Mouse (Mus musculus) heart, embryonic 10.5 days (tissue): ENCODE results near the gene Atpif1. TPM values are rescaled to one million over a fixed set of nuclear protein-coding genes. Genes with fewer than 3 reads are reported as not detected.
"Not testable (repeated sequence)": the region's sequence is repeated elsewhere in the genome, so short reads cannot be mapped to it uniquely, and the experiment has no call there.

Experiments used
- DNase-seq: peaks from one replicate; pipeline ENCODE4 v3.0.0-alpha.2; 2017; ENCODE audit warnings: low spot score
- H3K27ac ChIP-seq: fragments of 300-500 bp; sonication (generic); 2 replicates; pipeline ENCODE4 v1.5.1; 2016; ENCODE audit warnings: mild to moderate bottlenecking
- H3K27me3 ChIP-seq: fragments of 300-500 bp; sonication (generic); 2 replicates; pipeline ENCODE4 v1.6.1; 2016; ENCODE audit warnings: mild to moderate bottlenecking; ENCODE audit not compliant: poor library complexity, insufficient read depth, severe bottlenecking
- H3K36me3 ChIP-seq: fragments of 300-500 bp; sonication (generic); 2 replicates; pipeline ENCODE4 v1.6.1; 2016; ENCODE audit warnings: mild to moderate bottlenecking, moderate library complexity
- H3K4me1 ChIP-seq: fragments of 300-500 bp; sonication (generic); 2 replicates; pipeline ENCODE4 v1.6.1; 2016; ENCODE audit warnings: mild to moderate bottlenecking
- H3K4me3 ChIP-seq: fragments of 300-500 bp; sonication (generic); 2 replicates; pipeline ENCODE4 v1.5.1; 2016; ENCODE audit warnings: mild to moderate bottlenecking, moderate library complexity
- H3K9me3 ChIP-seq: fragments of 300-500 bp; sonication (generic); 2 replicates; pipeline ENCODE4 v1.6.1; 2016; ENCODE audit warnings: mild to moderate bottlenecking, moderate library complexity
- WGBS: fragments of 180-500 bp; shearing (Covaris S2); methylation state at CpG from one replicate; pipeline ENCODE4 v1.1.7; 2016; 5-methylcytosine and 5-hydroxymethylcytosine counted together
- polyA plus RNA-seq: library from polyadenylated mRNA; unstranded; fragments of >200 nt; fragmentation: Nextera tagmentation; extraction: Ambion mirVana; gene quantifications from 2 replicates; pipeline ENCODE4 v1.2.1, GENCODE M21; 2016

Gene Atpif1
- polyA plus RNA-seq = 980 and 1,090 TPM in 2 replicates

GRCm38 (mm10) chr4:132532981-132533916 is at the start of gene Atpif1:
TSS of gene Atpif1 (minus strand) at chr4:132533659.
- peak; percentile 97 for DNase-seq
- Histone ChIP-seq H3K4me1 (peaks cover 23% of the 10 kb centered on the region; the same call in 1 of the 2 replicates), H3K9me3 (no peaks in the 10 kb centered on the region), H3K36me3 (peaks cover 29% of the 10 kb centered on the region), H3K27me3 (no peaks in the 10 kb centered on the region), H3K4me3 (peak within 1 kb of the TSS; percentile 88), H3K27ac (peak within 1 kb of the TSS; percentile 95)
- WGBS = under 1% methylated on average over 63 of the region's 63 CpGs

GRCm38 (mm10) chr4:132574809-132575347 is 41.4 kb upstream of the Atpif1 start:
- no peak overlapping the region for H3K4me3 ChIP-seq
- no peaks in the 10 kb centered on the region for H3K9me3 ChIP-seq
- DNase-seq = no peak
- no peak overlapping the region for H3K27ac ChIP-seq
- 81% methylated on average over 1 of the region's 1 CpGs for WGBS
- no peaks in the 10 kb centered on the region for H3K36me3 ChIP-seq
- H3K27me3 ChIP-seq = no peaks in the 10 kb centered on the region
- peaks cover 4% of the 10 kb centered on the region; the same call in 1 of the 2 replicates for H3K4me1 ChIP-seq

- no peak overlapping the region for H3K27ac ChIP-seq
- peaks cover 3% of the 10 kb centered on the region; the same call in 1 of the 2 replicates for H3K9me3 ChIP-seq
- no peak for DNase-seq
- H3K27me3 ChIP-seq = no peaks in the 10 kb centered on the region
- H3K4me3 ChIP-seq = no peak overlapping the region
- 63% methylated on average over 11 of the region's 11 CpGs for WGBS
- no peaks in the 10 kb centered on the region for H3K36me3 ChIP-seq
- peaks cover 4% of the 10 kb centered on the region; the same call in 1 of the 2 replicates for H3K4me1 ChIP-seq
Observed at GRCm38 (mm10) chr4:132573327-132573726, 39.9 kb upstream of the Atpif1 start.

DNA sequence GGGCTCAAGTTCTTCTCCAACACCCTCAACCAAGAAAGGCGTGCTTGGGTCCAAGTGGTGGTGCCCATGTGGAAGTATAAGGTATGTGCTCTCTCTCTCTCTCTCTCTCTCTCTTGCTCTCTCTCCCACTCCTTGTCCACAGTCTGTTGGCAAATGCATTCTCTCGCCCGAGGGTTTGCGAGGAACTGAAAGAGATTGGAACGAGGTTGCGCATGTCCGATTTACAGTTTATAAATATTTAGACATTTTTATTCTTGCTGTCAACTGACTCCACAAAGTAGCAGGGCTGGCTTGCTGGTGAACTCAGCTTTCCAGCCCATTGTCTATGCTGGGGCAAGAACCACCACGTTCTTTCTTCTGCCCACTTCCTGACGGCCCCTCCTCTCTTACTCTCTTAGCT is 37.7 kb upstream of the Atpif1 start:
- H3K27ac ChIP-seq = no peak overlapping the region
- no peaks in the 10 kb centered on the region for H3K36me3 ChIP-seq
- no peaks in the 10 kb centered on the region for H3K27me3 ChIP-seq
- DNase-seq = no peak
- no peak overlapping the region for H3K4me3 ChIP-seq
- peaks cover 3% of the 10 kb centered on the region; the same call in 1 of the 2 replicates for H3K9me3 ChIP-seq
- WGBS = 82% methylated on average over 9 of the region's 9 CpGs
- H3K4me1 ChIP-seq = peaks cover 4% of the 10 kb centered on the region; the same call in 1 of the 2 replicates

- H3K4me3 ChIP-seq = no peak overlapping the region
- WGBS = 85% methylated on average over 5 of the region's 5 CpGs
- no peak for DNase-seq
- no peak overlapping the region for H3K27ac ChIP-seq
- H3K36me3 ChIP-seq = no peaks in the 10 kb centered on the region
- H3K27me3 ChIP-seq = no peaks in the 10 kb centered on the region
- peaks cover 6% of the 10 kb centered on the region for H3K4me1 ChIP-seq
- peaks cover 3% of the 10 kb centered on the region; the same call in 1 of the 2 replicates for H3K9me3 ChIP-seq
Observed at GRCm38 (mm10) chr4:132569115-132569514, 35.7 kb upstream of the Atpif1 start.

GRCm38 (mm10) chr4:132567361-132567779 is 33.9 kb upstream of the Atpif1 start:
- DNase-seq = no peak
- peaks cover 3% of the 10 kb centered on the region; the same call in 1 of the 2 replicates for H3K9me3 ChIP-seq
- H3K27ac ChIP-seq = no peak overlapping the region
- H3K36me3 ChIP-seq = no peaks in the 10 kb centered on the region
- peaks cover 12% of the 10 kb centered on the region for H3K4me1 ChIP-seq
- no peaks in the 10 kb centered on the region for H3K27me3 ChIP-seq
- 65% methylated on average over 9 of the region's 9 CpGs for WGBS
- H3K4me3 ChIP-seq = no peak overlapping the region

DNA sequence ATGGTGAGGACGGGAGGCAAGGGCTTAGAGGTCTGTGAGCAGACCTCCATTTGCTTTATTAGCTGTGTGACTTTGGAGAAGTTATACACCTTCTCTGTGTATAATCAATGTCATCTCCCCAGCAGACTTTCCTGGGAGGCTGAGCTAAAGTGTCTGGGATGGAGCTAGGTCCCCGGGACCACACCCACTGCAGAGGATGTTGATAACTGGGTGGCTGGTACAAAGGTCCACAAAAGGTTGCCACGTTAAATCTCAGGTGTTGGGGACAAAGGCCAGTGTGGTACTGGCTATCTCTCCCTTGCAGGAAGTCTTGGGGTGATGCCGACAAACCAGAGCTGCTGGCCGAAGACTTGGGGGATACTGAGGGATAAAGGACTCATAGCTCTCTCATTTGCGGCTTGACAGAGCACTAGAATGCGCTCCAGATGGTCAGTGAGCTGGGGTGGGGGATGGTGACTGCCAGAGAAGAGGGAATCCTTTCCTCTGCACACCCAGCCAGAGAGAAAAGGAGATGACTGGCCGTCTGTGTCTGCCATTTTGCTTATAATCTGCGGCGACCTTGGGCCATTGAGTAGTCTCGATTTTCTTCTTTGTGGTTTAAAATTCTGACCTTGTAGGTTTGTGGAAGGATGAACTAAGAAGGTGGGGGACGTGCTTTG is 31.8 kb upstream of the Atpif1 start:
- H3K27me3 ChIP-seq = no peaks in the 10 kb centered on the region
- WGBS = 73% methylated on average over 12 of the region's 12 CpGs
- DNase-seq = no peak

DNA sequence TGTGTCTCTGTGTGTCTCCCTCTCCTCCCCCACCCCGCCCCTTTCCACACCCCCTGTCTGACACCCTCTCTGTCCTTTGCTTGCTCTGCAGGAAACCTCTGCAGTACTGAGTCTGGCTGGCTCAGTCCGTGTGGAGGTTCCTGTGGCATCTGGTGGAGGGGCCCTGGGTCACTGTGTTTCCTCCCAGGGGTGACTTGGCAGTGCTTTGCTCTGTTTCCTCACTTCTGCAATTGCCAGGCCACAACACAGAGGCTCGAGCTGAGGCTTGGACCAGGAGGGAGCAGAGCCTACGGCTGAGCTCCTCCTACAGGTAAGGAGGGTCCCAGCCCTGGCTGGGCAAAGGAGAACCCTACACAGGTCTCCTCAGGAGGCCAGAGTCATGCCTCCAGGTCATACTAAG is 30.5 kb upstream of the Atpif1 start, which contains the start of gene Ptafr:
Ptafr (plus strand) TSS at position 103 of the 400 bp plus-strand sequence.
- no peaks in the 10 kb centered on the region for H3K36me3 ChIP-seq
- H3K27me3 ChIP-seq = no peaks in the 10 kb centered on the region
- peaks cover 12% of the 10 kb centered on the region for H3K4me1 ChIP-seq
- no peak for DNase-seq
- no peak within 1 kb of the TSS for H3K4me3 ChIP-seq
- 25% methylated on average over 4 of the region's 4 CpGs for WGBS
- peak within 1 kb of the TSS; percentile 22; the same call in 1 of the 2 replicates for H3K27ac ChIP-seq
- no peaks in the 10 kb centered on the region for H3K9me3 ChIP-seq

More for the DNA sequence above, 31.8 kb upstream of the Atpif1 start:
- H3K4me1 ChIP-seq = peaks cover 12% of the 10 kb centered on the region
- H3K27ac ChIP-seq = no peak overlapping the region
- no peaks in the 10 kb centered on the region for H3K36me3 ChIP-seq
- H3K9me3 ChIP-seq = peaks cover 3% of the 10 kb centered on the region; the same call in 1 of the 2 replicates
- H3K4me3 ChIP-seq = no peak overlapping the region

DNA sequence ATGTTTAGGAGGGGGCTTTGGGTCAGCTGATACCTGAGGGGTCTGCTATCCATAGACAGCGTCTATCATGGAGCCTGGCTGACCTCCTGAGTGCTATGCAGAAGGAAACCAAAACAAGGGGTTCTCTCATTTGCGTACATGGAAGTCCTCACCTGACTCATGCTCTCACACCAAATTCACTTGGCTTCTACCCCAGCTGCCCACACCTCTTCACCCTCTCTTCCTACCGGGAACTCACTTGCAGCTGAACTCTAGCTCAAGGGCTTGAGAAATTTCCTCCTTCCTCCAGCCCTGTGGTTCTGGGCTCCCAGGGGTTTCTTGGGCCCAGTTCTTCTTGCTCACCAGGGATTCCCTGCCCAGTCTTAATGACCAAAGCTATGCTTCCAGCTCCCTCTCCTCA is 29.8 kb upstream of the Atpif1 start:
- 70% methylated on average over 3 of the region's 3 CpGs for whole genome bisulfite sequencing
- Histone ChIP-seq H3K4me1 (peaks cover 12% of the 10 kb centered on the region), H3K27me3 (no peaks in the 10 kb centered on the region), H3K36me3 (no peaks in the 10 kb centered on the region), H3K4me3 (no peak overlapping the region), H3K27ac (no peak overlapping the region), H3K9me3 (no peaks in the 10 kb centered on the region)
- DNase-seq = no peak

GRCm38 (mm10) chr4:132555550-132555949 is 22.1 kb upstream of the Atpif1 start:
- peak overlapping the region; percentile 10; the same call in 1 of the 2 replicates for H3K27ac ChIP-seq
- peaks cover 38% of the 10 kb centered on the region for H3K36me3 ChIP-seq
- H3K4me3 ChIP-seq, H3K27me3 ChIP-seq, DNase-seq, H3K9me3 ChIP-seq: not testable (repeated sequence)
- 89% methylated on average over 7 of the region's 7 CpGs for WGBS
- H3K4me1 ChIP-seq = peaks cover 20% of the 10 kb centered on the region

GRCm38 (mm10) chr4:132554653-132555052 is 21.2 kb upstream of the Atpif1 start:
- Histone ChIP-seq H3K27ac (peak overlapping the region; percentile 17; the same call in 1 of the 2 replicates), H3K27me3 (no peaks in the 10 kb centered on the region), H3K36me3 (peaks cover 46% of the 10 kb centered on the region), H3K4me3 (no peak overlapping the region), H3K4me1 (peaks cover 20% of the 10 kb centered on the region), H3K9me3 (no peaks in the 10 kb centered on the region)
- no peak for DNase-seq
- 53% methylated on average over 8 of the region's 8 CpGs for WGBS

DNA sequence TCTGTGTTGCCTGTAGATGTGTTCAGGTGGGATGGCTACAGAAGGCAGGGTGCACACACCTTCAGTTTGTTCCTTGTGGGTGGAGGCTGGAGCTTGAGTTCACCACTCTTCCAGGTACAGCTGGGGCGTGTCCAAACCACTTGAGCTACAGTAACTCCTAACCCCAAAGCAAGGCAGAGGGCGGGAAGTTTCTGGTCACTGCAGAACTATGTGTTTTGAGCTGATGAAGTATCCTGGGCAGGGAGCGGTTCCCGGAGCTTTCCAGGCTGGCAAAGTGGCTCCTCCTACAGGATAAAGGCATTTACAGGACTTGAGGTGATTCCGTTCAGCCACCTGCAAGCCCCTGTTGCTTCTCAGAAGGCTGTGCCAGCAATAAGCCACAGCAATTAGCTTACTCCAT is 20.8 kb upstream of the Atpif1 start:
- no peak for DNase-seq
- H3K4me1 ChIP-seq = peaks cover 20% of the 10 kb centered on the region
- H3K27me3 ChIP-seq = no peaks in the 10 kb centered on the region
- peaks cover 50% of the 10 kb centered on the region for H3K36me3 ChIP-seq
- H3K9me3 ChIP-seq = no peaks in the 10 kb centered on the region
- H3K4me3 ChIP-seq = no peak overlapping the region
- H3K27ac ChIP-seq = peak overlapping the region; percentile 17; the same call in 1 of the 2 replicates
- 64% methylated on average over 5 of the region's 5 CpGs for WGBS
